Mouse (Mus musculus): ENCODE measurements at regions not wholly inside any gene's neighbourhood (a gene's known extent, or its start where the extent isn't known, plus 50 kb on each side); places are given as distances from the start of the nearest gene placed in this dataset.

DNA sequence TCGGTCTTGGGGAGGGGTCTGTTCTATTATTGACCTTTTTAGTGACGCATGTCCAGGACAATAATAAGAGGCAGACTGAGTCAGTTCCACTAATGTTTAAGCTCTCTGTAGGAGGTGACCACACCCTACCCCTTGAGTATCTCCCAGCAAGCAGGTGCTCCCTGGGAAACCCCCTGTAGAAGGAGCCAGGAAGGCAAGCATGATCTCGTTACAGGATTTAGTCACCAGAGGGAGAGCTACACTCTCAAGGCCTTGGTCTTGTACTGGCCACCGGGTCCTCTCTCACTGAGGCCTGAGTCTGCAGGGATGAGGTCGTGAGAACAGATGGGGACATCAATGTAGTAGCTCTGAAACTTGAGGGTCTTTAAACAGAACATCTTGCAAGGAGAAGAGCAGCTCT, 55.3 kb upstream of the Ccnd2 start:
- no peak for DNase-seq (ENCODE audit: low read depth)

- no peak for DNase-seq (ENCODE audit: low read depth)
Observed at GRCm38 (mm10) chr6:127213355-127213754, 61.4 kb upstream of the Ccnd2 start.

GRCm38 (mm10) chr6:127215915-127216314, 63.9 kb upstream of the Ccnd2 start:
- DNase-seq (ENCODE audit: low read depth), result no peak

GRCm38 (mm10) chr6:127218634-127219445, 66.8 kb upstream of the Ccnd2 start:
- no peak for DNase-seq (ENCODE audit: low read depth)

- DNase-seq (ENCODE audit: low read depth), result no peak
Observed at GRCm38 (mm10) chr6:127219446-127219802, 67.4 kb upstream of the Ccnd2 start.

DNA sequence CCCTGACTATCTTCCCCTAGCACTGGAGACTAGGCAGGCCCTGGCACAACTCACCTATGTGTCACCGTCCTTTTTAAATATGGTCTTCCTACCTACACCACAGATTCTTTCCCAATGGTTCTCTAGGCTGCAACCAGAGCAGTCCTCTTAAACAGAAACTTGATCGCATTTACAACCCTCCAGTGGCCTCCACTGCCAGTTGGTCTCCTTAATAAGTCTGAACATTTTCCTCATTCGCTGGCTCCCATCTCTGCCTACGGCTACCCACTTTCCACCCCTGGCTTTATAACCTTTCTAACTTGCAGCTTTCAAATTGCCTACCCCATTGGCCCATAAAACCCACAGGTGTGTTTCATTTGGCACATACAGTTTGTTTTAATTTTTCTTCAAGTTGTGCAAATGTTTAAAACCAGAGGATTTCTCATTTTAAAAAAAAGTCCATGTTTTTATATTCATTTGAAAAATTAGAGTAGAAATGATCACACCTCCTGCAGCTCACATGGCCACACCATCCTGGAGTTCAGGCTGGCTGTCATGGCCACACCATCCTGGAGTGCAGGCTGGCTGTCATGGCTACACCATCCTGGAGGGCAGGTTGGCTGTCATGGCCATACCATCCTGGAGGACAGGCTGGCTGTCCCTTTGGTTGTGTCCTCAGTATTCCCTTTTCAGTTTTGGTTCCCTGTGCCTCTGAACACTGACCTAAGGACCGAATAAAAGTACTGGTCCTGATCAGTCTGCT, 74.4 kb upstream of the Ccnd2 start:
- no peak for DNase-seq (ENCODE audit: low read depth)

DNA sequence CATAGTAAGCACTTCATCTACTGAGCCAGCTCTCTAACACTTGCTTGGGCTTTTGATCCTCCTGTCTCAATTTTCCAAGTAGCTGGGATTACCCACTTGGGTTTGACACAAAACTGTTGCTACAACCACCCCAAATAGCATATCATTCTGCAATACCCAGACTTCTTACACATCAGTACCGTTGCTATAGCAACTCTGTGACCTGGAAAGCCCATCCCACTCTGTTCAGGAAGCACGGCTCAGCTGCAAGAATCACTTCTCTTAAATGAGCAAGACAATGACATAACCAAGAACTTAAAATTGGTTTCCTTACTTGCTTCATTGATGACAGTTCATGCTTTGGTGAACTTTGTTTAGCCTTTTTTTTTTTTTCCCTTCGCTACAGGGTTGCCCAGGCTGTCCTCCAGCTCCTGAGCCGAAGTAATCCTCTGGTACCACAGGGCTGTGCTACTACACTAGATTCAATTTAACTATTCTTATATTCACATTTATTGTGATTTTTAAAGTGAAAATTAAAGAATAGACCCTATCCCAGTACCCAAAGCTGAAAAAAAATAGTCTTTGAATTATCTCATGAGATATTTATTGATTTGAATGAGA, 84.6 kb upstream of the Ccnd2 start:
- no peak for DNase-seq (ENCODE audit: low read depth)

- no peak for DNase-seq (ENCODE audit: low read depth)
Observed at GRCm38 (mm10) chr6:127237168-127237567, 85.2 kb upstream of the Ccnd2 start.

- no peak for DNase-seq (ENCODE audit: low read depth)
Observed at GRCm38 (mm10) chr6:127239529-127240471, 87.8 kb upstream of the Ccnd2 start.

GRCm38 (mm10) chr6:127240472-127241375, 88.7 kb upstream of the Ccnd2 start:
- DNase-seq (ENCODE audit: low read depth), result no peak

DNA sequence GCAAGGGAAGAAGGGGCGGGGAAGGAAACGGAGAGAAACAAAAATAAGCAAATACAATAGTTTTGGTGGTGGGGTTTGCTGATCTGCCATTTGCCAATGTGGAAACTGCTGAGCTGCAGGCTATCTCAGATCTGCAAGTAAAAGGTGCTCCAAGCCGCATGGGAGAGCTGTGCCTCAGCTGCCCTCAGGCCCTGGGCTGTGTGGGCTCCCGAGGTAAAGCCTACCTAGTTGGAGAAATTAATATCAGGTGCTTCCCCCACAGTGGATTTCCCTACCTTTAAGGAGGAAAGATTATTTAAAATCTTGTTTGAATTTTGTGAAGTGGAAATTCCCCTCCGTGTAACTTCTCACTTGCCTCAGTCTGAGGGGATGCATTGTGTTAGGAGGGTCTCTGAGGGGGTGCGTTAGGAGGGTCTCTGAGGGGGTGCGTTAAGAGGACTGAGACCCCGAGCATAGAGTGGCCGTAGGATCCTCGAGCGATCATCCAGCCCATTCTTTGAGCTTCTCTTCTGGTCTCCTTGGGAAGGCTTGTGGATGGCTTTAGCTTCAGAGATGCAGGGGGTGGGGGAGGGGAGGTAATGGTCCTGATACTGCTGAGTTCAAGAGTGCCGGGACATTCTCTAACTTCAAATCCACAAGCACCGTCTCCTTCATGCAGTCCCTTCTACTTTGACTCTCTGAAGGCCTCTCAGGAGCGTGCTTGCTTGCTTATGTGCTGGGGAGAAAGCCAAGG, 89.9 kb upstream of the Ccnd2 start:
- DNase-seq (ENCODE audit: low read depth), result no peak

DNA sequence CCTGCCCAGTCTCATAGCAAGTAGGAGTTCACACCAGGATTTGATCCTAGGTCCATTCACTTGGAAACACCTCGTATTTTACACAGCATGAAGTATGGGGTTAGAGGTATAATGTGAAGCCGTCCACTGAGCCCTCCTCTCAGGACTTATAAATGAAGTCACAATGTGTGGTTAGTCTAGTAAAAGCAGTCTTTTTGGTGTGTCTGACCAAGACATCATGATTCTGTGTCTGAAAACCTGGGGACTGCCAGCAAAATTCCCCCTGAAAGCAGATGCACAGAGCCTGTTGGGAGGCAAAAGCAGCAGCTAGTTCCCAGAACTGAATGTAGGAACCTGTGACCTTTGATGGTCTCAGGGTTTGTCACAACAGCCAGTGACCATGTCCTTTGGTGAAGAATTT, 91.0 kb upstream of the Ccnd2 start:
- DNase-seq (ENCODE audit: low read depth), result no peak

DNA sequence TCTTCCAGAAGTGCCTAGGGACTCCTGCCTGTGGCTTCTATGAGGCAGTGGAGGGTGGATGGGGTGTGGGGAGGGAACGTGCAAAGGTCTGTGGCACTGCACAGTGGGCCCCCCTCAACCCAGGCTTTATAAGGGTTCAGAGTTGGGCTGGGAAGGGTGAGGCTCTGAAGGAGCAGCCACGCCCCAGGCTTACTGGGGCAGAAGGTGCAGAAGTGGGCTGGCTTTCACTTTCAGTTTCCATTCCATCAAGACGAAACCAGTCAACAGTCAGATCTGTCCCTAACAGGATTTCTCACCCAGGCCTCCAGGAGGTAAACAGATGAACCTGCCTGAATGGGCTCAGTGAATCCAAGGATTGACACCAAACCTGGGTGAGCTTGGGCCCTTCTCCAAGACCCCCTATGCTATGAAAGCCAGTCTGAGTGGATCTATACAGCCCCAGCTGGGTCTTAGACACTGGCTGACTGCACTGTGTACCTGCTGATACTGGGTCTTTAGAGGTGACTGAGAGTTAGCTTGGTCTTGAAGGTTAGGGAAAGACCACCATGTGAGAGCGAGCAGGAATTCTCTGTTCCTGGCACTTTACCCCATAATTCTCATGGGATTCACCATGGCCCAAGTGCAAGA, 93.9 kb upstream of the Ccnd2 start:
- no peak for DNase-seq (ENCODE audit: low read depth)

GRCm38 (mm10) chr6:127246730-127247129, 94.7 kb upstream of the Ccnd2 start:
- DNase-seq (ENCODE audit: low read depth), result no peak

GRCm38 (mm10) chr6:127247343-127247742, 95.3 kb upstream of the Ccnd2 start:
- no peak for DNase-seq (ENCODE audit: low read depth)

- no peak for DNase-seq (ENCODE audit: low read depth)
Observed at GRCm38 (mm10) chr6:127250181-127250873, 98.3 kb upstream of the Ccnd2 start.

DNA sequence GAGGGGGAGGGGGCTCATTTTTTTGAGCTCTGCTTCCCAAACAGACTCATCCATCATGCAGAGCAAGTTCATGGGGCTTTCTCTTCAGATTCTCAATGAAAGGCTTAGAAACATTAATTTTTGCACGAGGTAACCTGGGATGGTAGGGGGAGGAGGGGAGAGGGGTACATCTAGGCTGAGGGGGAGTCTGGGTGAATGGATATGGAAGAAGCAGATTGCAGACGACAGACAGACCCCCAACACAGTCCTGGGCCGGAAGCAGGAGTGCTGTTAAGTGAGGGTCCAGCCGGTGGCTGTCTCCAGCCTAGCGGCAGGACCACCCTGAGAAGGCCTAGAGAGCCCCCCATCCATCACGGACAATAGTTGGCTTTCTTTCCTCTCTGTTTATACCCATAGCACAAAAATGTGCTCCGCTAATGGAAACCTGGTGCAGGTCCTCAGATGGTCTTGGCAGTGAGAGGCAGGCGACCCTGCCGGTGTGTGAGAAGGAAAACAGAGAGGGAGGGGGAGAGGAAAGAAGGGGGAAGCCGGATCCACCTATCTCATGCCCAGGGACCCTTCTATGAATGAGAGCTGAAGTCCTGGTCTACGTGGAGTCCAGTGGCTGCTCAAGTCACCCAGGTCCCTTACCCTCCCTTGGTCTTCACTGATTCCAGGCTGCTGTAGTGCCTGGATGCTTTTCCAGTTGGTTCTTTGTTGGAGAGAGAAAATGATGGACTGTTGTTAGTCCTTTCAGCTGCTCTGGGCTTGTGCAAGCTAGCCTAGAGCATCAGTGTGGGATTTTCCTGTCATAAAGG, 99.1 kb upstream of the Ccnd2 start:
- DNase-seq (ENCODE audit: low read depth), result no peak

GRCm38 (mm10) chr6:127251671-127251985, 99.6 kb upstream of the Ccnd2 start:
- DNase-seq (ENCODE audit: low read depth), result no peak

Data from fibroblast of lung, adult 2 months (primary cell).